Mouse (Mus musculus) frontal cortex, adult (tissue): ENCODE data around the gene Frmpd1.

Experiments used
- ATAC-seq: cut with Nextera tagmentation; 2 replicates; pipeline ENCODE4 v1.9.2; 2017; ENCODE audit warnings: mild to moderate bottlenecking, moderate library complexity, mixed read lengths; ENCODE audit not compliant: low TSS enrichment

Gene Frmpd1

DNA sequence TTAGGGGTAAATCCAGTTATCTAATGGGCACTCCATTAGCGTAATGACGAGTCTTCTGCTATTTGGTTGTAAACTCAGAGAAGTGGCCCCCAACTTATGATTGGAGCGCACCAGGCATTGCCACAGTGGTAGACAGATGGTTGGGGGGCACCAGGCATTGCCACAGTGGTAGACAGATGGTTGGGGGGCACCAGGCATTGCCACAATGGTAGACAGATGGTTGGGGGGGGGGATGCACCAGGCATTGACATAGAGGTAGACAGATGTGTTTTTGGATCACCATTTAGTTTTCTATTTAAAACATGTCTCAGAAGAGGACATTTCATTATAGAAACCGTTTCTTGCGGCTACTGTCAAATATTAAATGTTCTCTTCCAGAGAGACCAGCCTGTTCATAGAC is 53.6 kb downstream of the Frmpd1 start:
- ATAC-seq, result no peak

DNA sequence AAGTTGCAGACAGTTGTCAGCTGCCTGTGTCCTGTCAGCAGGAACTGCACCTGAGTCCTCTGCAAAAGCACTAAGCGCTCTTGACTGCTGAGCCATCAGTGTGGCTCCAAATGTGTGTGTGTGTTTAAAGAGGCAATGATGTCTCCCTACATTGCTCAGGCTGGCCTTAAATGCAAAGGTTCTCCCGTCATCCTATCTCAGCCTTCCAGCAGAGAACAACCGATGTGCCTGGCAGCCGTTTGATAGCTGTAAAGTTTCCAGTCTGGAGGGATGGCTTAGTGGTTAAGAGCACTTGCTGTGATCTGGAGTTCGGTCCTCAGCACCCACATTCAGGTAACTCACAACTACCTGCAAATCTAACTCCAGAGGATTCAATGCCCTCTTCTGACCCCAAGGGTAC is 56.7 kb downstream of the Frmpd1 start:
- ATAC-seq, result no peak

DNA sequence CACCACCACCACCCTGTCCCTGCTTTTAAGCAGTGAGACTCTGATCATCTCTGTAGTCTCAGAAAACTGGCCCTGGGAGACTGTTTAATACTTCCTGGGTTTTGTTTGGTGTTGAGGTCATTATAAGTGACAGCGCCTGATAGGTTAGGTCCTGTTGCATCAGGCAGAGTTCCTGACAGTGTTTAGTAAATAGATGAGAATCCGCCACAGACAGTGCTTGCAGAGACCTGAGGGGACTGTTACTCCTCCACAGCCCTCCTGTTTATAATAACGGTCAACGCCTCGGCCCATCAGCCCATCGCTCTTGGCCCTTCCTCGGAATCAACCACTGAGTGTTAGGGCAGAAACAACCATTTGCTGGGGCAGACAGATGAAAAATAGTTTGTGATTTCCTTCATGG is 57.5 kb downstream of the Frmpd1 start:
- no peak for ATAC-seq

DNA sequence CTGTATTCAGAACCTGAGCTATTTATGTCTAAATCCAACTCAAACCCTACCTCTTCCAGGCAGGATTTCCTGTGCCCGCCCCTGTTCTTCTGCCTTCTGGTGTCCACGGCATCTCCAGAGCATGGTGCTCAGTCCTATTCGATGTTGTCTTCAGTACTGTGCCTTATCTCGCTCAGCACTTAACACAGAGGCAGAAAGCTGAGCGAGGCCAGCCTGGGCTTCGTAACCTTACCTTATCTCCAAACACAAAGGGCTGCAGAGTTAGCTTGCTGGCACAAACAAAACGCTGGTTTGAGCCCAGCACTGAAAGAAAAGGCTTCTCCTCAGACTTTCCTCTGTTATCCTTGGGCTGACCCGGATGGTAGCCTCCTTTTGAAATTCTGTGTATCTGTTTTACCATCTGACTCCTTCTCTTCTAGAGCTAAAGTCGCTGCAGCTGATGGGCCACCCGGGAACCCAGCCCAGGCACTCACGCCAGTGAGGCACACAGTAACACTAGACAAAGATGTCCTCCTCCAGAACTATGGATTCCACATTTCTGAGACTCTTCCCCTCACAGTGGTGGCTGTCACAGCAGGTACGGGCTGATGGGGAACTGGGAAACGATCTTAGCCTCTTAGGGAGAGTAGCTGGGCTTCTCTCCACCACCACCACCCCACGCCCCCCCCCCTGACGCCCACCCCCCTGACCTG is 58.7 kb downstream of the Frmpd1 start:
- ATAC-seq, result no peak

DNA sequence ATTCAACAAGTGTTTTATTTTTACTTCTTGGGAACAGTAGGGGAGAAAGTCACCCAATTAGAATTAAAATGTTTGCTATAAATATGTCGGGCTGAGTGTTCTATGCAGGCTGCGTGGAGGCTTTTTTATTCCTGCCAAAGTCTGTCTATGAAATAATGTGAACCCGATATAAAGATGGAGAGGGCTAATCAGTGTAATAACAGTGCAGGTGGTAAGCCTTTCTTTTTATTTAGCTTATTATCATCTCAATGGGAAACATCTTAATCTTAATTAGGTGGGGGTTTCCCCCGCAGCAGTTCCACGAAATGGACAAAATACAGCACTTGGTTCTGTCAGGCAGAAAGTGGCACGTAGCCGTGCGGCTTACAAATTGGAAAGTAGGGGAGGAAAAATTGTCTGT is 66.6 kb downstream of the Frmpd1 start:
- no peak for ATAC-seq

DNA sequence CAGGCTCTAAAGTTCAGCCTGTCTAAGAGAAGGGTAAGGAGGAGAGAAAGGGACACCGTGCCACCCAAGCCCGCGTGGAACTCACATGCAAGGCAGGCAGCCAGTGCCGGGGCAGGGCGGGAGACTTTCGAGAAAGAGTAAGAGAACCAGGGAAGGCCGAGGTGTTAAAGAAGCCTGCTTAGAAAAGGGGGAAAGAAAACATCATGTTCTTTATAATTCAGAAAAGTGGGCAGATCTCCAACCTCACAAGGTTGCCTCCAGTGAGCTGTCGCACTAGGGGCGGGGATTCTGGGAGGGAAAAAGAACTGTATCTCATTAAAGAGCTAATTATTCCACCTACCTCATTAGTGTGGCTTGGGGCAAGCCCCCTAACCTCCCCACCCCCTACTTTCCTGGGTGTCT is 68.2 kb downstream of the Frmpd1 start:
- no peak for ATAC-seq

DNA sequence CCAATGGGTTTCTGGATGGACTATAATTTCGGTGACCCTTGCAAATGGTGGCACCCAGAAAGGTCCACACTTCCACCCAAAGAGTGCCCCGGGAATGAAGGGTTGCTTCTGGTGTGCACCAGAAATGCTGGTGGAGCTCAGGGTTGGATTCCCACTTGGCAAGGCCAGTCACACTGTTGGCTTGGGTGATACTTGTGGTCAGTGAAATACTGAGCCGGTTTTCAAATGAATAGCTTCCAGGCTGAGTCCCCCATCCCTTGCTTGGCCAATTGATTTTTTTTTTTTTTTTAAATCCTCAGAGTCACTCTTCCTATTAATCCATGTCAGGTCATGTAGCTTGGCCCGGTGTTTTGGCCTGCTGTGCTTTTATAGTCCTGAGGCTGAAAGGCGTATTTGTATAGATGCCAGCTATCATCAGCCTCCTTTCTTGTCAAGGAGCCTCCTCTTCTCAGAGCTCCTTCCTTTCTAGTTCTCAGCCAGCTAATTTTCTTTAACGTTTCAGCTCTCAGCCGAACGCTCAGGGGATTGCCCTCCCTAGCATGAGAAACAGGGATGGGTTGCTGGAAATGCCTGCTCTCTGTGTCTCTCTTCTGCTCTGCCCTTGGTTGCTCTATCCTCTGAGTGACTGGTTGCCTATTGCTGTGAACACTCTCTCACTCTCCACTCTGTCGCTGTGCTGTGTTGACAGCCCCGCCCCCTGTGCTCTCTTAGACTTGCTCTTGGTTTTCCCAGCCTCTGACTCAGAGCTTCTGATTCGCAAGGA is 69.3 kb downstream of the Frmpd1 start:
- ATAC-seq, result peak; percentile 89

DNA sequence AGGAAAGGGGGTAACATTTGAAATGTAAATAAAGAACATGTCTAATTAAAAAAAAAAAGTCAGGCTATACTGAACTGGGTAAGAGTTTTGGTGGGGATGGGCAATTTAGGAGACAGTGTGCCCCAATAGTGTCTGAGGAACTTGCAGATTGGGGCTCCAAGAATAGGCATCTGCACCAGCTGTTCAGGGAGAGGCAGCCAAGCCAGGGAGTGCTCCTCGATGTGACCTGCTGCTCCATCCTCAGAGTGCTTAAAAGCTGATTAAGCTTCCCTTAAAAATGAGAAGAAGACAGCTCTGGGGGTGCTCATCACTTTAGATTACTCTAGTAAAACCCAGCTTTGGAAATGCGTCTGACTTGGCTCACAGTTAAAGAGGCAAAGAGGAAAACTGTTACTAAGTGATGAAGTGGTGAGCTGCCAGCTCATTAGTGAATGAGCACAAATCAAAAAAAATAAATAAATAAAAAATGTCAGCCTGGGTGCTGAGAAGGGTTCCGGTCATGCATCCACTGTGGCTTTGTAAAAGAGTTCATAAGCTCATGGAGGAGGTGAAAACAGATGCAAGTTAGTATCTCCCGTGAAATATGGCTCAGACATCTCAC is 74.7 kb downstream of the Frmpd1 start:
- no peak for ATAC-seq

DNA sequence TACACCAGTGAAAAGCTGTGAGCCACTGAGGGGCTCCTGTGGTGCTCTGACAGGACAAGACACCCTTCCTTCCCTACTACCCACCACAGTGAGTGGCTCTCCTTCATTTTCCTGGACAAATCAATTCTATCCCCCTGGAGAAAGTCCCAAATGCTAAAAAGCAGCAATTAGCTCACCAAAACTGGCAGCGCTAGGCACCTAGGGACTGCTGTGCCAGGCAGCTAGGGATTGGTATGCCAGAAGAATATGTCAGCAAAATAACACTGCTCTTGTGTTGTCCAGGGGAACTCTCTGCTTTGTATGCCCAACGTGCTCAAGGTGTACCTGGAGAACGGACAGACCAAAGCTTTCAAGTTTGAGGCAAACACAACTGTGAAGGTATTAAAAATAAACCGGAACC is 76.9 kb downstream of the Frmpd1 start:
- ATAC-seq, result peak; percentile 23; the same call in 1 of the 2 replicates

DNA sequence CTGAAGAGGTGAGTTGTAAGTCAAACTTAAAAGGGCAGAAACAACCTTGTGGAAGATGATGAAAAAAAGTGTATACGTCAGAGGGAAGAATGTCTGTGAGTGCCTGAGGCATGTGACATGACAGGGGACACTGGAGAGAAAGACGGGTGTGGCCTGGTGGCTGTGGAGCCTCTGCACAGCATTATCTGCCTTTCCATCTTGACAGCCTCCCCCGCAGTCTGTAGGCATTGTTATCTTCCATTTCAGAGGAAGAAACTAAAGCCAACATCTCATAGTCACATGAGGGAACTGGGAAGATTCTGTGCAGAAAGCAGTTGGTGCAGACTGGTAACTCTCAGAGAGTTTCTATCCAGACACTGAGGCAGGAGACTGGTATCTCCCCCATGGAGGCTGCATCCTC is 83.2 kb downstream of the Frmpd1 start:
- ATAC-seq, result no peak

DNA sequence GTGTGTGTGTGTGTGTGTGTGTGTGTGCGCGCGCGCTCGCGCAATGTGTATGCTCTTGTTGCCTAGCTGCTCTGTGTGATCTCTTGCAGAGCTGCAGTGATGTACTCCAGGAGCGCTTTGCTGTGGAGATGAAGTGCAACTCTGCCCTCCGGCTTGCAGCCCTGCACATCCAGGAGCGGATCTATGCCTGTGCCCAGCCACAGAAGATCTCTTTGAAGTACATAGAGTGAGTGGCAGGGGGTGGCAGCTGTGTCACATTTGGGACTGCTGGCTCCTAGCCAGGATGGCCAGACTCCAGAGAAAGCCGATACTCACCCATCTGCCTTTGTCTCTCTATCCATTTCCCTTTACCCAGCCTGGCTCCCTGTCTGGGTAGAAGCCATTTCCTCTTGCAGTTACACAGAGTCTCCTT is 86.4 kb downstream of the Frmpd1 start:
- no peak for ATAC-seq

DNA sequence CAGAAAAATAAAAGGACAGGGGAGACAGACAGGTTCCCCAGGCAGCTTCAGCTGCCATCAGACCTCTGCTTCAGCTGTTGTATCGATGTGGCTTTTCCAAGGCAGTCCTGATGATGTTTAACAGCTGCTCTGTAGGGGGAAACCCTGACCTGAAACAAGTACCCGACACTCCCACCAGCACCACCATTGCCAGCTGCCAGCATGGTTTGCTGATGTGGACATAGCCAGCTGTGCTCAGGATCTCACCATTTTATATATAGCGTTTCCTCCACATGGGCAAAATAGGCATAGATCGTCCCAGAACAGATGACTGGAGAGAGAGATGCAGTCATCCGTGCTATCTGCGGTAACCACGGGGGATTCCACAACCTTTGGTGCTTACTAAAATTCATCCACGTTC is 91.1 kb downstream of the Frmpd1 start:
- no peak for ATAC-seq

DNA sequence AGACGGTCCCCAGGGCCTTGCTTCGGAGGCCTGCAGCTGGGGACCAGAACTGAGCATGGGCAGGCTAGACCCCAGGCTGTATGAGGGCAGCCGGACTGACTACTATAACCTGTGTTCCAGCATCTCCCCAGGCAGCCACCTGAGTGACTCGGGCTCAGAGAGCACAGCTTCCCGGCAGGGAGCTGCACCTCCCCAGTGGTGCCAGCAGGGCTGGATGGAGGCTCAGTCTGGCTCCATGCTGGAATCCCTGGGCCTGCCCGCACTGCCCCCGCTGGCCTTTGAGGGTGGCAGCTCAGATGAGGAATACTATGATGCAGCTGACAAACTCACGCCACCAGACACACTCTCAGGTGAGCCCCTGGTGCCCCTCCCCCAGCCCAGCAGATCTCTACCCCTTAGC is 94.6 kb downstream of the Frmpd1 start:
- ATAC-seq, result no peak

DNA sequence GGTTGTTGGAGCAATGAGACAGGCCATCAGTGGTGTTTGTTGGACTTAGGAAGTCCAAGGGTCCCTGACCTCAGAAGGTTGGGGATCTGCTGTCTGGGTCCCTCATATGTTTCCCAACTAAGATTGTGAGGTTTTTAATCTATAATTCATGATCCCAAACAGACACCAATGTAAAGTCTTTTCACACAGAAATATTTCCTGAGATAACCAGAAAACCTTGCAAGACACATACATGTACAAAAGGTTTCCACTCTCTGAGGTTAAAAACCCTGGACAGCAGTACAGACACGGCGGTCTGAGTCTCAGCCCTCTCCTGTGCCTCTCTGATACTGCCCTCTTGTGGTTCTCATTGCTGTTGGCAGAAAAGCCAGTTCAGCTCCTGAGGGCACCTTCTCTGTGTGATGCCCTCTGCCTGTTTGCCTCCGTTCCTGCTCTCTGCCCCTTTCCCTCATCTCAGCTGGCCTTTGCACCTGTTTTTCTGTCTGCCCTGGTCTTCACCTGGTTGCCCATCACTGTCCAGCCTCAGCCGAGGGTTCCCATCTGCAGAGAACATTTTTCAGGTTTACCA is 95.4 kb downstream of the Frmpd1 start:
- ATAC-seq, result peak; percentile 89

DNA sequence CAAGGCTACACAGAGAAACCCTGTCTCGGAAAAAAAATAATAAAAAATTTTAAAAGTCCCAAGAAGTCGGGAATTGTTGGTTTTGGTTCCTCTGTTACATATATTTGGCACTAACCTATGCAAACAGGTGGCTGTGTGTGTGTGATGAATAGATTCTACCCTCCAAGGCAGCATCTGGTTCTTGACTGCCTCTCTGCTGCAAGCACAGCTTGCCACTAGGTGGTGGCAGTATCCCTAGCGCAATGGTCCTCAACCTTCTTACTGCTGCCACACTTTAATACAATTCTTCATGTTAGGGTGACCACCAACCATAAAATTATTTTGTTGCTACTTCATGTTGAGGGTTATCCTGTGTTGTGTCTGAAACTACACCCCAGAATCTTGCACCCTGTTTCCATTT is 101.6 kb downstream of the Frmpd1 start:
- ATAC-seq, result peak; percentile 64; the same call in 1 of the 2 replicates

DNA sequence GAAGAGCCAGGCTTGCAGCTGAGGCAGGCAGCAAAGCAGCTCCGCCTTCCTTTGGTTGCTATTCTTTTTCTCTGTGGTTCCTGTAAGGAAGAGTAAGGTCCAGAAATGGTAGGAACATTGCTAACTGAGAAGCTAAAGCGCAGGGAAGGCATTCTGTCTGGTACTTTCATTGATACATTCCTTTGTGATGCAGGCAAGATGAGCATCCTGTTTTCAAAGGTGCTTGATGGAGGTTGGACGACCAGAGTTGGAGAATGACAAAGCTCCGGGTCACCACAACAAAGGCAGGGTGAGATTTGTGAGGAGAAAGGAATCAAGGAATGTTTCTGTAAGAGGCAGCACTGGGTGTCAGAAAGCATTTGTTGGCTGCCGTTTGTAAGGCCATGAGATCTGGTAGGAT is 103.2 kb downstream of the Frmpd1 start:
- no peak for ATAC-seq

DNA sequence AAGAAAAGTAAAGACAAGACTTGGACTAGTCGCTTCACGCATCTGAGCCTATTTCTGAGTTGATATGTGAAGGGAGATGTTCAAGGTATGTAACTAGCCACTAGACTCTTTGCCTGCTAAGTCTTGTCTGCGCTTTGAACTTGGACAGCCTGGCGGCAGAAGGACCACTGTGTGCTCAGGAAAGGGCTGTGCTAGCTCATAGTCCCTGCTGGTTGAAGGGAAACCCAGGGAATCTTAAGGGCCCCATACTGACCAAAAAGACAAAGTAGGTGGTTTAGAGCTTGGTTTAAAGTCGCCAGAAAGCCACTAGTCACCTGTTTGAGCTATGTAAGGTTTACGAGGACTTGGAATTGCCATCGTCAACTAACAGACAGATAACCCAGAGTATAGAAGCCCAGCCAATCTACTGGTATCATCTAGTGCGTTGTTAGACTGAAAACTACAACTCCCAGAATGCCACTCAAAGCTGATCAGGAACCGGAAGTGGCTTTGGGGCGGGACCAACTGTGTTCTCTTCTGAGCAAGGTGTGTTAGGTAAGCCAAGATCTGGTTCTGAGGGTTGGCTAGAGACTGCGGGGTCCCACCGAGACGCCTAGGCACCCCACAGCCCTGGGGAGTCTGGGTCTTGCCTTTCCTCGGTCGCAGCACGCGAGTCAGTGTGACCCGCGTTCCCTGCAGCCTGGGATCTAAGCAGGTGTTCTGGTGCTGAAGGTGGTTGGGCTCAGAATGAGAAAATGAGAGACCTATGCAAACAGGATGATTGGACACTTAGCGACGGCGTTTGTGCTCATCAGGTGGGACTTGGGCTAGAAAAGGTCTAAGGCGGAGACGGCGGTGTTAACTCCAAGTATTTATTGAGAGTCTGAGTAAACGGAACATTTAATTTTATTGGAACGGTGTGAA is 112.2 kb downstream of the Frmpd1 start, which contains the start of gene Trmt10b:
Gene Trmt10b, plus strand, starts transcription at position 466 of the 903 bp plus-strand sequence.
- peak; percentile 100 for ATAC-seq

DNA sequence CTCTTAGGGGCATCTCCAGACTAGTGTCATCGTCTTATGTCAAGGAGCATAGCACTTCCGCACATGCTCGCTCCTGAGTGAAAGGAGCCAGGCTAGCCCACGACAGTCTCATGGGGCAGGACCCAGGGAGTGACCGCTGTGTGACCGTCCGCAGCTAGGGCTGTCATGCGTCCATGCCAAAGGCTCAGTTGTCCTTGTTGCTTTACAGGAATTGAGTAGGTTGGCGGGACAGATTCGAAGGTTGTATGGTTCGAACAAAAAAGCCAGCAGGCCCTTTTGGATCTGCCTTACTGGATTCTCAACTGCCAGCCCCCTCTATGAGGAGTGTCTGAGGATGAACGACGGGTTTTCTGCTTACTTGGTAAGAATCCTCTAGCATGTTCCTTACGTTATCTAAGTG is 120.9 kb downstream of the Frmpd1 start:
- ATAC-seq, result no peak

DNA sequence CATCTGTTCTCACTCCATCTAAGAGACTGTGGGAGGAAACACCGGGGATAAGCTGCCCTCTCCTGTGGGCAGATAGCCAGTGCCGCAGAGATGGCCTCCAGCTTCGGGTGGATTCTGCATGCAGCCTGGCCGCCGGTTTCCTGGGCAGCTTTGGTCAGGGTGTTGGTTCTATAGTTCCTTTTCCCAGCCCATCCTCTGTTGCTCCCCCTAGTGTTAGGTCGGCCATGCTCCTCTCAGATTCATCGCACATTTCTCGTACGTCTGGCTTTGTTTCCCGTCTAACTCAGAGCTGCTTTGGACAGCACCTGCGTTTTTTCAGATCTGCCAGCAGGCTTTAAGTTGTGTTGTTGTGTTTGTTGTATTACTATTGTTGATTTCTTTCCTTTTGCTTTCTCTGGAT is 123.4 kb downstream of the Frmpd1 start:
- ATAC-seq, result peak; percentile 89

DNA sequence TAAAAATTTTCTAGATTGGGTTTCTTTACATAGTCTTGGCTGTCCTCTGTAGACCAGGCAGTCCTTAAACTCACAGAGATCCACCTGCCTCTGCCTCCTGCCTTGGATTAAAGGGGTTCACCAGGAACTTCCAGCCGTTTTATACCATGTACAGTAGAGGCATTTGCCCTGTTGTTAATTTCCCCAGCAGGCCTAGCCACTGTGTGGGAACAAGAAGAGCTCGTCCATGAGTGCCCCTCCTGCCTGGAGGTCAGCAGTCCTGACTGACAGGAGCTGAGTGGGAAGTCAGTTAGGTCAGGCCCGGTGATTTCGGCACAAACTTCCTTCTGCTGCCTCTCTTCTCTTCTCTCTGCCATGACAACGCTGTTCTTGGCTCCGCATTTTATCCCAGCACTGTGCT is 123.9 kb downstream of the Frmpd1 start:
- no peak for ATAC-seq

DNA sequence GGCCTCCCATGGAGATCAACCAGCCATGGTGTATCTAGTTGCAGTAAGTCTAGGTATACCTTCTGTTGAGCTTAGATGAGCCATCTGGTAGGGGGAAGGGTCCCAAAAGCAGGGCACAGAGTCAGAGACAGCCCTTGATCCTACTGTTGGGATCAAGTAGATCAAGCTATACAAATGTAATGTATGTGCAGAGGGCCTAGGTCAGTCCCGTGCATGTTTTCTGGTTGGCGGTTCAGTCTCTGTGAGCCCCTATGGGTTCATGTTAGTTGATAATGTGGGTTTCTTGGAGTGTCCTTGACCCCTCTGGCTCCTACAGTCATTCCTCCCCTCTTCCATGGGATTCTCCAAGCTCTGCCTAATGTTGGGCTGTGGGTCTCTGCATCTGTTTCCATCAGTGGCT is 126.4 kb downstream of the Frmpd1 start:
- no peak for ATAC-seq
